Mouse (Mus musculus): ENCODE results near the gene Egln1.

Gene Egln1

DNA sequence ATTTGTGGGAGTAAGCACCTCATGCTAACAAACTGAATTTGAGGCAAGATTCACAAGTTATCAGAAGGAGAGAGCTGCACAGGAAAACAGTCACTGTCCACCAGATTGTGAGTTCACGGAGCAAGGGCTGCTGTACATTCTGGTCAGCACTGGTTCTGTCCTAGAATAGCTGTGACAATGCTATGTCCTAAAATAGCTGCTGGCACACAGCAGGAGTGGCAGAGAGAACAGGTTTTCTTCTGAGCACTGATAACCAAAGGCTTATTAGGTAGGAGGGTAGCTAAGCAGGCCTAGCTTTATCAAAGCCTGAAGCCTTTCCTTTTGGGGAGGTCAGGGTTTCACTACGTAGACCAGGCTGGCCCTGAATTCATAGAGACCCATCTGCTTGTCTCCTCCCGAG, 88.9 kb downstream of the Egln1 start:
- no peak for DNase-seq (ENCODE audit: low read depth, low spot score)

DNA sequence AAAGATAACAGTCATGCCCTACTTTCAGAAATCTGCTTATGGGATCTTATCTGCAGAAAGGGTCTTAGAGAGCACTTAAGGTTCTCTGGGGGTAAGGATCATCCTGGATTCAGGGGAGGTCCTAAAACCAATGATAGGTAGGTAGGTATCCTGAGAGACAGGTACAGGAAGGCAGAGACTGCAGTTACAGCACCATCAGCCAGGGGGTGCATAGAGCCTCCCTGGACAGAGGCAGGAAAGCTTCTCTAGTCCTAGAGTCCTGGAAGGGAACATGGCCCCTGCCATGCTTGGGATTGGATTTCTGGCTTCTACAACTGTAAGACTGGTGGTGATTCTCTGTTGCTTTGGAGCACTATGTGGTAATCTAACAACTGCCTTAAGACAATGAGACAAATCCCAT, 89.7 kb downstream of the Egln1 start:
- DNase-seq (ENCODE audit: low read depth, low spot score), result no peak
